Mouse (Mus musculus) natural killer cell, adult 2 months (primary cell): ENCODE measurements around the gene D630045J12Rik.

ENCODE experiments used
- DNase-seq, 2 experiments: peaks; one replicate each; pipeline ENCODE4 v3.0.0; 2022; ENCODE audit warnings: low spot score in 2 of 2

D630045J12Rik gene

GRCm38 (mm10) chr6:38194046-38194445 is 59.8 kb downstream of the D630045J12Rik start:
- DNase-seq = no peak

GRCm38 (mm10) chr6:38192952-38193351 is 60.9 kb downstream of the D630045J12Rik start:
- DNase-seq = no peak

DNA sequence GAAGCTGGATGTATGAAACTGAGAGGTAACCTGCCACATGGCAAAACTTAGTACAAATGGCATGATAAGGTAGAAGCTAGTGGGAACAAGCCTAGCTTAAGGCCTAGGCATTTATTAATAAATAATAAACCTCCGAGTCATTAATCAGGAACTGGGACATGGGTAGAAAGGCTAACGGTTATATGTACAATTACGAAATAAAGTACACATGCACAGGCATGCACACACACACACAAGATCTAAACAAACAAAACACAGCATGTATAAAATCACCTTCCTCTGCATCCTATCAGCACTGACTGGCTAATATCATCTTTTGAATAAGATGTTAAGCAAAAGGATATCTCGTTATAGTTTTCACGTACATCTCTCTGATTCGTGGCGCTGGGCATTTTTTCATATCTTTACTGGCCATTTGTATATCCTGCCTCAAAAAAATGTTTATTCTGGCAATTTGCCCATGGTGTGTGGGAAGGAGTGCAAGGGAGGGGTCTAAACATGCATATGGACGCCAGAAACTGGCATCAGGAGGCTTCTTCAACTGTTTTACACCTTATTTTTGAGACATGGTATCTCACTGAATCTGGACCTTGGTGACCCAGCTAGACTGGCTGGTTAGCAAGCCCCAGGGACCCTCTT is 67.4 kb downstream of the D630045J12Rik start:
- DNase-seq = no peak

DNA sequence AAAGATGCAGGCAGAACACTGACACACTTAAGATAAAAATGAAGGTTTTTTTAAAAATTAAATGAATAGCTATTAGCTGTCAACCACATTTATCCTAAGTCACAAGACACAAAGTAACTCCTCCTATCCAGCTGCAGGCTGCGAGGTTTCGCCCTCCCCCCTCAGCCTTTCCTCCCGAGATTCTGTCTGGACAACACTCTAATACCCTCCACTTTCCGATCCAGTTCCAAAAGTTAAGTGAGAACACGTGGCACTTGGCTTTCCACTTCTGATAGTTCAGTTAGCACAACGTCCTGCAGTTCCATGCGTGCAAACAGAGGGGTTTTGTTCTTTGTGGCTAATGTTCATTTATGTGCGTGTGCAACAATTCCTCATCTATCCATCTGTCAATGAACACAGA is 69.0 kb downstream of the D630045J12Rik start:
- no peak for DNase-seq

DNA sequence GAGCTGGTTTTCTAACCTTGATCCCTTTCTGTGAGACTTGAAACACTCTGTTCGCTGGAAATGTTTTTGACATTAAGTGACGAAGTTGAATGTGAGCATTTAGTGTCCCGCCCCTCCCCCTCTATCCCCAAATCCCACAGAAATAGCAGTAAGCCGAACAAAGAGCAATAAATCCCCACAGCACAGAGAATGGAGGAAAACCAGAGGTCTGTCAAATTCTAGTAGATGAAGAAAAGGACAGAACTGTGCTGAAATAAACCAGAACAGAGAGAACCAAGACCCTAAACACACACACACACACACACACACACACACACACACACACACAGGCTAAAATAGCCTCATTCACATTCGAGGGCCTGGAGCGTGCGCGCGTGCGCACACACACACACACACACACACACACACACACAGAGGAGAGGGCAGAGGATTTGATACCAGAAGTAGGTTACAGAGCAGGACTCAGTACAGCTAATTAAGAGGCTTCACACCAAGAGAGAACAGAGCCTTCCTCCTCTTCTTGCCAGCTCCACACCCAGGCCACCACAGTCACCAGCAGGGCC is 72.0 kb downstream of the D630045J12Rik start:
- DNase-seq = no peak

DNA sequence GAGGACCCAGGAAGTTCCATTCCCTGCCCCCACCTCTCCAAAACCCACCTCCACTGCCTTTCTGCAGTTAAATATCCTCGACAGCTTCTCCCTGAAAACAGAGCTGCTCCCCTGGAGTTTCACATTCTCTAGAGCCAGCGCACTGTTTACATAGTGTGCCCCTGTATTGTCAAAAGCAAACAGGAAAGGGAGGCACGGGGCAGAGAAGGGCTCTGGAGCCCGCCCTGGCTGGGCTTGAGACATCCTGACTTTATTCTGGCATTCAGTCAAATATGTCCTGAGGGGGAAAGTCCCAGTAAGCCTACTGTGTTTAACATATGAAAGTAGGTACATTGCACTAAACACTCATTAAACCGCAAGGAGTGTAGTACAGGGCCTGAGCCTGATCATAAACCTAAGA is 73.1 kb downstream of the D630045J12Rik start:
- no peak for DNase-seq

DNA sequence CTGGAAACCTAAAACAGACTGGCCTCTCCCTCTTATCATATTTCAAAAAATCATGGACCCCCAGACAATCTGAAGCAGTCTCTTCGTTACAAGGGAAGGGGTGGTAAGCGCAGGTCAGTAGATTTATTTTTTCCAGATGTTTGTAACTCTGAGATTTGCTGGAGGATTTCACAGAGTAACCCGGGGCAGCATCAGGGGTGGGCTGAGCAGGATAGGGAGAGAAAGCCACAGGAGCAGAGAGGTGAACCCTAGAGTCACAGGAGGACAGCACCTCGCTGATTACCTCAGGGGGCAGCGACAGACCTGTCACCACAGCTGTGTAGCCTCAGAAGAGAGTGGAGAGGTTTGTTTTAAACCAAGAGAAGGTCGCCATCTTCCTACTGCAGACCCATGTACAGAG is 88.4 kb downstream of the D630045J12Rik start:
- no peak for DNase-seq

DNA sequence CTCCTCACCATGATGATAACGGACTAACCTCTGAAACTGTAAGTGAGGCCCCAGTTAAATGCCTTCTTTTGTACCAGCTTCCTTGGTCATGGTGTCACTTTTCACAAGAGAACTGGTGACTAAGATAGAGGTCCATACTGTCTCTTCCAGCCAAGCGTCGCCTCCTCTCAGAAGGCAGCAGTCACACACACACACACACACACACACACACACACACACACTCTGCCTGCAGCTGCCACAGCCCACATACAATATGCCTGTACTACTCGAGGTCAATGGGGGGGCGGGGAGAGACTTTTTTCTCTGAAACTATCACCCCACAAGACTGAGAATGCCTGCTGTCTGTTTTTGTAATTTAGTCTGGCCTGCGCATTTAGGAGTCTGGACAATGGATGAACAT is 89.1 kb downstream of the D630045J12Rik start:
- no peak for DNase-seq

DNA sequence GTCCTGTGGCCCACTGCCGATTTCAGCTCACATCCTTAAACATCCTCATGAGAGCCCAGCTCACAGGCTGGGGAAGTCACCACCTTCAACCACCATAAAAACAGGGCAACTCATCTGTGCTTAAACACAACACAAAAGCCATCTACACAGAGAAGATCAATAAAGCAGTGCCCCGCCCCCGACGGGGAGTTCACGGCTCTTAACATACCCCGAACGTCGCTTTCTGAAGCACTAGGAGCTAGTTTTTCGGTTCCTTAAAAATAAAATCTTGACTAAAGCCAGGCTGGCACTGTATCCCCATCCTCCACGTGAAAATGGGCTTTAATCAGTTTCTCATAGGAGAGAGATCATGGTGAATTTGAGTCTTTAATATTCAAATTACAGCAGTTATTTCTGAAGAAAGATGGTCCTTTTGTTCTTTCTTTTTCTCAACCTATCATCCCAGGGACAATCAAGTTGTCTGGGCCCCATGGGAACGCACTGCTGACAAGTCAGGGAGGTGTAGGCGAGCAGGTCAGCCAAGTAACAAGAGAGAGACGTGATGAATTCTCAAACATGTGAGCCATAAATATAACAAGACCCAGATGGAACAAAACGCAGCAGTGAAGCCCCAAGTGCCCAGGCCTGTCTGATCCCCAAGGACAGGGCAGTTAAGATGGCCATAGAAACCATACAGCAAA is 90.8 kb downstream of the D630045J12Rik start:
- no peak for DNase-seq

GRCm38 (mm10) chr6:38160556-38160955 is 93.3 kb downstream of the D630045J12Rik start:
- no peak for DNase-seq

DNA sequence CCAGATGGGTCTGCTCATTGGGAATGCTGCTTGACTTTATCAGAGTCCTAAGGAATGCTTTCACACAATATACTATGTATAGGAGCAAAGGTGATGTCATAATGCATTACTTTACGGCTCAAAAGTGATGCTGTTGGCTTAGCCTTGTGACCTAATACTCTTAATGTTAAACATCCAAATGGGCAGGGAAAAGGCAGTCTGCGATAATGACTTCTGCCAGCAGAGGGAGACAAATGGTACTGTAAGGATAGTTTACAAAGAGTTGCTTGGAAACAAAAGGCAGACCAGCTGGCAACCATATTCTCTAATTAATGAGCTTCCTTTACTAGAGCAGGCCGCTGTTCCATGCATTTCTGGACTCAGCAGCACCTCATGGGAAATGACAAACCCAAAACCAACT is 93.7 kb downstream of the D630045J12Rik start:
- DNase-seq = peak; percentile 35 to 59

DNA sequence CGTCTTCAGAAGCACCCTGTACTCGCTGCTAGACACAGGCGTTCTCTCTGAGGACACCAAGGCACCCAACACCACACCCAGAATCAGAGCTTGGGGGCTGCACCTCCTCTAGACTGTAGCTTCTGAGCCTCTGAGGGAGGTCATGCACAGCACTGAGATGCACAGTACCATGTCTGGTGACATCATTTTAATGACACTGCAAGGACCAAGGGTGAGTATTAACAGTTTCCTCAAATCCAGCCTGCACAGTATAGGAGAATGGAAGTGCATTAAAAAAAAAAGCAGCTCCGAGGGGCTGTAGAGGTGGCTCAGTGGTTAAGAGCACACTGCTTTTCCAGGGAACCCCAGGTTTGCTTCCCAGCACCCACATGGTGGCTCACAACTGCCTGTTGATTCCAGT is 94.2 kb downstream of the D630045J12Rik start:
- DNase-seq = no peak

- no peak for DNase-seq
Observed at GRCm38 (mm10) chr6:38157925-38158324, 95.9 kb downstream of the D630045J12Rik start.

DNA sequence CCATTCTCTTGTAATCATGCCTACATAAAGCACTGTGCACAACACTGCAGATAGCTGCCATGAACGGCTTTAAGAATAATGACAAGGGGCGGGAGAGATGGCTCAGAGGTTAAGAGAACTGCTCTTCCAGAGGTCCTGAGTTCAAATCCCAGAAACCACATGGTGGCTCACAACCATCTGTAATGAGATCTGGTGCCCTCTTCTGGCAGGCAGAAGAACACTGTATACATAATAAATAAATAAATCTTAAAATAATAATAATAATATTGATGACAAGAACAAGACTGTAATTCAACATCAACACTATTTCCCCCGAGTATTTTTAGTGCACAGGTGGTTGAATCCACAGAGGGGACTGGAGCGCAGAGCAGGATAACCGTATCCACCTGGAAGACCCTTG is 97.6 kb downstream of the D630045J12Rik start:
- DNase-seq = no peak

DNA sequence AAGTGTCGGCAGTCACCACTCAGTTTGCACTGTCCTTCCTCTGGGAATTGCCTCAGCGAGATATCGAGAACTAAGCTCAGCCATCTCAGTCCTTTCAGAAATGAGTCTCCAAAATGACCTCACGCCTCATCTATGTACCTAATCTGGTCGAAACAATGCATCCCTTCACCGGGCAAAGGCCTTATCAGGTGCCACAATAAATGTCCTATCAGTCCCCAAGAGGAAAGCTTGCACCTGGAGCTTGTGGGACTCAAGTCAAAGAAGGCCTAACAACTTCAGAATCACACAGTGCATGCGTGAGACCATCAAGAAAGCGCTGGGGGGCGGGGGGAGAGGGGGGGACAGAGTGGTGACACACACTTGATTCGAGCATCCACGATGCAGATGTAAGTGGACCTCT is 101.5 kb downstream of the D630045J12Rik start:
- DNase-seq = no peak

GRCm38 (mm10) chr6:38149483-38149882 is 104.3 kb downstream of the D630045J12Rik start:
- no peak for DNase-seq

DNA sequence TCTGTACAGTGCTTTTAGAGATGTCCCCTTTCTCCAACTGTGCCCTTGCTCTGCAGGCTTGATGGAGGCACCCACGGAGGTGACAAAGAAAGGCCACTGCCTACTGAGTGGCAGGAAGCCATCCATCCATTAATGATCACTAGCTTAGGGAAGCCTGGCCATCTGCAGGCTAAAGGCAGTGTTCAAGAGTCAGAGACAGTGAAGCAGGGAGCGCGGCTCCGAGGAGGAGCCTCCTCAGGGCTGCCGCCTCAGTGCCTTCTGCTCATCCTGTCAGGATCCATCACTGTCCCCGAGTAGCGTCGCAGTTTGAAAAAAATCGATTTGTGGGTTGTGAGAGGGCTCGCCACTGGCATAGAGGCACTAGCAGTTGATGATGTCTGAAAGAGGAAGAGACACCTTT is 105.2 kb downstream of the D630045J12Rik start:
- DNase-seq = no peak

DNA sequence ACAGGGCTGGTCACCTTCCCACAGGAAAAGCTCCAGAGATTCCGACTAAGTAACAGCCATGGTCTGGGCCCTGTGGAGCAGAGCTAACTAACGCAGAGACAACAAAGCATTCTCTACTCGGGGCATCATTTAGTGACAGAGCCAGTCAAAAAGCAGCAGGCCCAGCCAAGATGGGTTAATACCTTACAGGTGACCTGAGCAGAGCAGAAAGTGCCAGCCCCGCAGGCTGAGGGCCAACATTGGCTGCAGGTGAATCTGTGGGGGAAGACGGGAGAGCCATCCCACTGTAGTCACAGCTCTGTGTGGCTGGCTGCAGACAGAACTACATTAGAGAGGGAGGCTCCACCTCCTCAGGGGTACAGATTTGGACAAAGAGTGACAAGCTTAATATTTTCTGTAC is 106.5 kb downstream of the D630045J12Rik start:
- DNase-seq = no peak

DNA sequence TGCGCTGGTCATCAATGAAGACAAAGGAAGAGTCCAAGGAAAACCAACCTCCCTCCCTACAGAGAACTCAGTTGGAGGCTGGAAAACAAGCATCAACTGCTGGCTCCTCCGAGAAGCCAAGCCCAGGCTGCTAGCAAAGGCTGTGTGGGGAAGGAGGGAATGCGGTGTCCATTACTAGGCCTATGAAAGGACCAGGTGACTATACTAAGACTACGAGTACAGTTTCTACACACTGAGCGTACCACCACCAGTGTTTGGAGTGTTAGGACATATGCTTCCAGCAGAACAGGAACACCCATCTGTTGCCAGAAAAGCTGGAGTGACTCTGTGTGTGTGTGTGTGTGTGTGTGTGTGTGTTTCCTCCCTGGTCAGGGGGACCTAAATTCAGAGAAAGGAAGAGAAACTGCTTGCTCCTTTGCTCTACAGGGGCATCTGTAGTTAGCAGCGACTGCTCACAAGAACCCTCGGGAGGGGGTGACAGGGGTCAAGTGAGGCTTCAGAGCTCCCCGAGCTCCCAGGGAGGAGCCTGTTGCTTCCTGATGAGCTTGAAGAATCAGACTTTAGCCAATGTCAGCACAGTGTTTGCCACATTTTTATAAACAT is 108.2 kb downstream of the D630045J12Rik start:
- no peak for DNase-seq

GRCm38 (mm10) chr6:38144161-38144998 is 109.4 kb downstream of the D630045J12Rik start:
- no peak for DNase-seq

GRCm38 (mm10) chr6:38140402-38140801 is 113.4 kb downstream of the D630045J12Rik start:
- DNase-seq = no peak

DNA sequence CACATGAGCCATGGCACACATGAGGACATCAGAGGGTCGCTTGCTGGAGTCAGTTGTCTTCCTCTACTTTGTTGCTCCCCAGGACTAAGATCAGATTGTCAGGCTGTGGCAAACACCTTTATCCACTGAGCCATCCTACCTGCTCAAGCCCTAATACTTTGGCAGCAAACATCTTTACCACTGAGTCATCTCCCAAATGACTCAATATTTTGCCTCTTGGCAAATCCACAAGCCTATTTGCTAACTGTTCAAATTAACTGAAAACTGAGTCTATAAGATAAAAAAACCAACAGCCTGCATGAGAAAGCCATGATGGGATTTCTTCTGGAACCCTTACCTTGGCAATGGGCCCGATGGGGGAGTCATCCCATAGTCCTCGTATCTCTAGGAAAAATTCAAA is 114.7 kb downstream of the D630045J12Rik start:
- DNase-seq = no peak
